Mouse (Mus musculus) left cerebral cortex, adult 9 months (tissue): ENCODE data around the gene Ssr3.
"Not testable (repeated sequence)": the region's sequence is repeated elsewhere in the genome, so short reads cannot be mapped to it uniquely, and the experiment has no call there.

Experiments
- DNase-seq, 2 experiments: peaks; one replicate each; pipeline ENCODE4 v3.0.0; 2022; ENCODE audit warnings: low spot score in 2 of 2

The Ssr3 gene

DNA sequence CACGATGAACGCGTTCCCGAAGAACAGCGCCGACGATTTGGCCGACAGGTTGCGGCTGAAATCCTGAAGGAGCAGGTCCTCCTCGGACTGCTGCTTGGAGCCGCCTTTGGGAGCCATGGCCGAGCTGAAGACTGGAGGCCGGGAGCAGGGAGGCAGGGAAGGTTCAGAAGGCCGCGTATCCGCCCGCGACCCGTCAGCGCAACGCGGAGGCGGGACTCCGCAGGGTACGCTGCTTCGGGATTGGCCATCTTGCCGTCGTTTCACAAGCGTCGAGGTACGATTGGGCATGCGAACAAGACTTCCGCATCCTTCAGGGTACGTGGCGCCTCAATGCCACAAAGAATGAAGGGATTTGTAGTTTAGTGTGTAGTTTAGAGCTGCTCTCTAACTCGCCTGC is at the start of gene Ssr3:
Gene Ssr3 (minus strand): TSS at position 203 of the 397 bp plus-strand sequence.
- DNase-seq = peak; percentile 94 to 98

DNA sequence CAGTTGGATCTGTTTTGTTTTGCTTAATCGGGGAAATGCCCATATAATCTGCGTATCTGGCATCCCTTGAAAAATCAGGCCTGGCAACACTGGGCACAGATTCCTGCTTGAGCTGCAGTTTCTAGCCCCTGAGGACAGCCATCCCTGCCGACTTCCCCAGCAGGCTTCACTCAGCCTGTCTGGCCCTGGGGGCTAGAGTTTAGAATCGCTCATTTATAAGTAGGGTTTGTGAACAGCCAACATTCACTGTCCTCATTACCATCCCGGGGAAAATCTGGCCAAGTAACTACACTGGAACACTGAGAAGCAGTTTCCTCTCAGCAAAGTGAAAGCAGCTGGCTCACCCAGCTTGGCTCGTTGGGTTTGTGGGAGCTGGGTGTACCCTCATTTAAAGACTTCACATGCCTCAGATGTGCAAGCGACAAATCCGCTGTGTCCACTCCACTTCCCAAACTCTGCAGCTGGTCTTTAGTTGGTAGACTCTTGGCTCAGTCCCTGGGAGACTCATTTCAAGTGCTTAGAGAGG is 49.2 kb upstream of the Ssr3 start:
- DNase-seq = peak; percentile 55 to 70

DNA sequence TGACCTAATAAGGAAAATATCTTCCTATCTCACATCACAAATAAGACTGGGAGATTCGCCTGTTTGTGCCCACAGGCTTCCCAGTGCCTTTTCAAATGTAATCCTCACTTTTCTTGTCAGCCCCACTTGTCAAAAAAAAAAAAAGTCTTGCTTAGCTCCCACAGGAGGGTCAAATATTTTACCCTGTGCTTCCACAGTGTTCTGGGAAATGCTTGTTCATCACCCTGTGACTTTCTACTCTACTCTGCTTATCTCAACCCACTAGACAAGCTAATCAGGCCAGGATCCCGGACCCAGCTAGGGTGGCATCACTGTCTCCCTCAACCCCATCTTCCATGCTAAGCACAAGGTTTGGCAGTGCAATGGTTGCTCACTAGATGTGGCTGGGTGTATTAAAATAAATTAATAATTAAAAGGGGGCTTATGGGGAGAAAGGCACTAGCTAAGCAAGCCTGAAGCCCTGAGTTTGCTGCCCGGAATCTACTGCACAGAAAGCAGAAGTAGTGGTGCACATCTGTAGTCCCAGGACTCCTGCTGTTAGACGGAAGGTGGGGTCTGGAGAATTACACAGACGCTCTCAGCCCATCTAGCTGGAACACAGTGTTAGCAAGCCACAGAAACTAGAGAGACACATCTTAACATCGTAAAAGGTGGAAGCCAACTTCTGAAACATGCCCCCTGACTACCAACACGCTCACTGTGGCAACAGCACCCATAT is 46.2 kb upstream of the Ssr3 start:
- no peak for DNase-seq

DNA sequence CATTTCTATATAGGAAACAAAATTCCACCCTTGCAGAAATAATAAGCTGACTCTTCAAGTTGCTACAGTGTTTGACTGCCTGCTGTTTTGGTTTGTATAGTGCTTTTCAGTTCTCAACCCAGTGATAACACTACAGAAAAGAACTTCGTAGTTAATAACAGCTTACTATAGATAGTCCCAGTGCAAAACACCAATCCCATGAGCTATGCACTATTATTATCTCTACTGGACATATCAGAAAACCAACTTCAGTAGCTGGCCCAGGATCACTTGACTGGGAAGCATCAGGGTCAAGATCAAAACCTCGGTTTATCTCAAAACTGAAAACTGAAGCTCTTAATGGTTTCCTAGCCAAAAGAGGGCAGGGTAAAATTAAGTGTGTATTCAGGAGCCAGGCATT is 43.4 kb upstream of the Ssr3 start:
- no peak for DNase-seq

DNA sequence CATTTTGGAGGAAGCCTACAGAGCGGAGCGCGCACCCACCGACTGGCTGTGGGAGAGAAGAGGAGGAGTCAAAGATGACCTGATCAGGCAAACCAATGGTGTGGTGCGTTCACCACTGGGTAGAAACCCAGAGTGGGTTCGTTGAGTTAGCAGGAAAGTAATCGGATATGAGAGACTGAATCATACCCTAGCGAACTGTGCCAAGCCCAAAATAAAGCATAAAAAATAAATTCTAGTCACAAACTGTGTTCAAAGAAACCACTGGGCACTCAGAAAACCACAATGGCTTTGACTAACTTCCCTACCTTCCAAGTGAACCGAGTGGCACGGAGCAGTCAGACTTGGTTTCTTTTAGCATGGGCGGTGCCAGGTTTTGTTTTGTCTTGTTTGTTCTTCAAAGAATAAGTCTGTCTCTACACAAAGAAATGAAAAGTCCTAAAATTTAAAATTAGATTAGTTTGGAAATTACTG is 42.7 kb upstream of the Ssr3 start:
- DNase-seq = no peak

DNA sequence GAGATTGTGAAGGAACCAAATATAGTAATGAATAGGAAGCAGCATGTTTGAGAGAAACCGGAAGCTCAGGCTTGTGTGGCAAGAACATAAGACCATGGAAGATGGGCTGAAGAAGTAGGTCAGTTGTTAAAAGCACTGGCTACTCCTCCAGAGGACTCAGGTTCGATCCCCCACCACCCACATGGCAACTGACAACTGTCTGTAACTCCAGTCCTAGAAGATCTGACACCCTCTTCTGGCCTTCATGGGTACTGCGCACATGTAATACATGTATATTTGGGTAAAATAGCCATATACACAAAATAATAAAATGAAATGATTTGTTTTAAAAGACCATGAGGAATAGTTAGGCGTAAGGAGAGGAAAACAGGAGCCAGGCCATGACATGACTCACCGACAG is 39.8 kb upstream of the Ssr3 start:
- DNase-seq = no peak

DNA sequence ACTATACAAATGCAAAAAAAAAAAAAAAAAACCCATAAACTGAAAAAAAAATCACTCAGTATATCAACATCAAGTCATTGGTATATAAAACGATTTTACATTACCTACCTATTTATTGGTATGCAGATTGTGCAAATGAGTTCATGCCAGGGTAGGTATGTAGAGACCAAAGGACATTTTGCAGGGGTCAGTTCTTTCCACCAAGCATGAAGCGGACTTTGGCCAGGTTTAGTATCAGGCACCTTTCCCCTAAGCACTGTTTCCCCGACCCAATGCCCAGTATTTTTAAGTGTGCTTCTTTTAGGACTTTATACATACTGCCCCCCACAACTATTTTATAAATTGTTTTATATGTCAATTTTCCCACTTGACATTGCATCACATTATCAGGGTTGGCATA is 27.3 kb upstream of the Ssr3 start:
- DNase-seq = no peak

DNA sequence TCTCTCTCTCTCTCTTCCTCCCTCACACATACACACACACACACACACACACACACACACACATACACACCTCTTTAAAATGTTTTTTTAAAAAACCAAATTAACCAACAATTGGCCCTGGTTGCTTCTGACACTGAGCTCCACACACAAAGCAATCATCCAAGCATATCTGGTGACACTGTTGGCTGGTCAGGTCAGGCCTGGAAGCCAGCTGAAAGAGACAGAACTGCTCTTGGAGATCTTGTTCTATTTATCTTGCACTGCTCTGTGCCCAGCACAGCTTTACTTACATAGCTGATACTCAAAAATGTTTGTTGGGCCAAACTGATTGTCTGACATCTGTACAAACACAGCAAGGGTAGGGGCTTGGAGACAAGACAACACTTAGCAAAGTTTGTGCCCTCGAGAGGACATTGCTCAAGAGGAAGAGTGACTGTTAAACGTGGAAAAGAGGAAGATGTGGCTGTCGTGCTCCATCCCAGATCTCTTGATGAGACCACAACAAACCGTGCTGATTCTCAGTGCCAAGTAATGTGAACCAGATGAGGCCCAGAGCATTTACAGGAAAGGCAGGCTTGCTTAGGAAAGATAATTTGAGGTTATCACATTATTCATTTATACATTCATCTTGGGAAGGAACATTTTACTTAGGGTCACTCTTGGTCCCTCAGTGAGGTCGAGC is 25.6 kb upstream of the Ssr3 start:
- DNase-seq = no peak

DNA sequence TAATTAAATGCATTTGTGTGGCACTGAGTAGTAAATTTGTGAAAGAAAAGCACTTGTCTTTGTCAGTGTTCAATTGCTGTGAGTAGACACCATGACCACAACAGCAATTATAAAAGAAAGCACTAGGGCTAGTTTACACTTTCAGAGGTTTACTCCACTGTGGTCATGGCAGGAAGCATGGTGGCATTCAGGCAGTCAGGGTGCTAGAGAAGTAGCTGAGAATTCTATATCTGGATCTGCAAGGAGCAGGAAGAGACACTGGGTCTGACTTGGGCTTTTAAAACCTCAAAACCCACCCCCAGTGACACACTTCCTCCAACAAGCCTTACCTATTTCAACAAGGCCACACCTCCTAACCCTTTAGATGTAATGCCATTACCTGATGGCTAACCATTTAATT is 24.1 kb upstream of the Ssr3 start:
- DNase-seq = no peak

DNA sequence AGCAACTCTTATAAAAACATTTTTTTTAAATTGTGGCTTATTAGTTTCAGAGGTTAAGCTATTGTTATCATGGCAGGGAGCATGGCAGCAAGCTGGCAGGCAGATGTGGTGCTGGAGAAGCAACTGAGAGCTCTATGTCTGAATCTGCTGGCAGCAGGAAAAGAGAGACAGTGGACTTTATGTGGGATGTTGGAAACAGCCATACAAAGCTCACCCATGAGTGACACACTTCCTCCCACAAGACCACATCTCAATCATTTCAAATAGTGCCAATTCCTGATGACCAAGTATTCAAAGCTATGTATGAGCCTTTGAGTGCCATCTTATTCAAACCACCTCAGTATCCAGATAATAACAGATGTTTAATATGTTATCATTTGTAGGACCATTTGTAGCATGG is 15.5 kb upstream of the Ssr3 start:
- no peak for DNase-seq

DNA sequence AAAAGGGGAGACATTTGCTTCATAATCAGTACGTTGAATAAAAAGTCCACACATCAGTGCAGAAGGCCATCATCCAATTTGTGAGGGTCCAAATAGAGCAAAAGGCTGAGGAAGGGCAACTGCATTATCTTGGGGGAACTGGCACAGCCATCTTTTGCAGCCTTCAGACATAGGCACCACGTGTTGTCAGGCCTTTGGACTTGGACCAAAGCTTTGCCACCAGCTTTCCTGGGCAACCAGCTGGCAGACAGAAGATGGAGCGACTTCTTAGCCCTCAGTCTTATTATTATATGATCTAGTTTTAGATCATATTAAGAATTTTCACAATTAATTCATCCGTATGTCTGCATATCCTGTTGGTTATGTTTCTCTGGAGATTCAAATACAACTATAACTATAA is 13.4 kb upstream of the Ssr3 start:
- DNase-seq = no peak

DNA sequence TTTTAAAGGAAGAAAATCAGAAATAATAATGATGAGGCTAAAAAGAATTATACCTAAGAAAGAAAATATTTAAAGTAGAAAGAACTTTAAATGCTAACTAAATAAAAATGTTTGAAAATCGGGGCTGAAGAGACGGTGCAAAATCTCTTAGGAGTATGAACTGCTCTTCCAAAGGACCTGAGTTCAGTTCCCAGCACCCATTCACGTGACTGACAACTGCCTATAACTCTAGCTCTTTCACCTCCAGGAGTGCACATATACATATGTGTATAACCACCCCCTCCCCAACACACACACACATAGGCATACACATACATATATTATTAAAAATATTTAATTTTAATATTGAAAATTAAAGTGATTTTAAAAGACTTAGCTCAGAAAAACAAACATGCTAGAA is 5.1 kb upstream of the Ssr3 start:
- DNase-seq = no peak

DNA sequence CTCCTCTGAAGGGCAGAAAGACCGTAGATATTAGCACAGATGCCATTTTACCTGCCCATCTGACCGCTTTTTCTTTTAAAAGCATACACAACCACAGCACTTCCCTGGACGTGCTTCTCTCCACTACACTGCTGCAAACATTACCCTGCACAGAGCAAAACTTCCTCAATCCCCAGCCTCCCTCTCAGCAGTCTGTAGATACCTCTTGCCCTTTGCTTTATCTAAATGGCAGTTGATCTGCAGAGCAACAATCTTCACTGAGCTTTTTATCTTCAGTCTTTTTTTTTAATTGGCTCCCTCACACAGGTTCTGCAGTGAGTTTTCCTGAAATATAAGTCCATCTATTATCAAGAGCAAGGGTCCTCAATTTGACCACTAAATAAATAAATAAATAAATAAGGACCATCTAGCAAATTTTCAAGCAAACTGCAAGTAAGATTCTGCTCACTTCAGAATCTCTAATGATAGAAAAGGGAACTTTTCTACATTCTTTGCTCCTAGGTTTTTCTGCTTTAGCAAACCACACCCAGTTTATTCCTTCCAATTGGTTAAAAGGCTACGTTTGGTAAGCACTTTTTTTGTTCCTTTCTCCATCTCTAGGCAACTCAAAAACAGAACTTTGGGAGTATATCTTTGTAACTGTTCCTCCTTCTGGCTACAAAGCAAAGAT is 4.5 kb upstream of the Ssr3 start:
- no peak for DNase-seq

DNA sequence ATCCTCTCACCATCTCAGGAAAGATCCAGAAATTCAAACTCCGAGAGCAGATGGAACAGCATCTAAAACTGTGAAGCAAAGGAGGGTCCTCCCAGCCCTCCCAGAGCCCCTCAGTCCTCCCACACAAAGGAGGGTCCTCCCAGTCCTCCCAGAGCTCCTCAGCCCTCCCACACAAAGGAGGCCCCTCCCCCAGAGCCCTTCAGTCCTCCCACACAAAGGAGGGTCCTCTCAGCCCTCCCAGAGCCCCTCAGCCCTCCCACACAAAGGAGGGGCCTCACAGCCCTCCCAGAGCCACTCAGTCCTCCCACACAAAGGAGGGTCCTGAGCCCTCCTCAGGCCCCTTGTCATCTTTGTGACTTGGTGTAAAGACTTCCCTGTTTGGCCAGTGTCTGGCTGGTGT is 2.7 kb upstream of the Ssr3 start:
- DNase-seq = not testable (repeated sequence)

DNA sequence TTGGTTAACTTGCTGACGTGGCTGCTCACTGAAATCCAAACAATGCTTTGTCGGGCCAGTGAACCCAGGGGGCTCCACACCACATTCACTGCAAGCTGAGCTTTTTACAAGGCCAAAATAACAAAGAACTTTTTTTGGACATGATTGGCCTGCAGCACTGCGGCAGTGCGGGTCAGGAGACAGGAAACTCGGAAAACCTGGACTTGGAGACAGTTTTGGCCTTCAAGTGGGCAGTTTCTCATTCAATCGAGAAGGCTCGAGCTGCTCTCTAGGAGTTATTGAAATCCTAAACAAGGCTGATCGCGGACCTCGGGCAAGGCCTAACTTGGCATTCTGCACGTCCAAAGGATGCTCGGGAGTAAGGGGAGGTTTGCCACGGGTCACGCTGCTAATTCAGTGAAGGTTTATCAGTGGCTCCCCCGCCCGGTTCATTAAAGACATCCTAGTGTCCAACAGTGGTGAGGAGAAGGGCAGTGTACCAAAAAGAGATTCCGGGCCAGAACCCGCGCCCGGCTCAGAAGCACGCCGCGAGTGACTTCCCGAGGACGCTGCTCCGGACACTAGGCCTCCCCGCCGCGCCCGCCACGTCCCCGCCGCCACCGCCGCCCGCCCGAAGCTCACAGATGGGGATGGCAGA is 521 bp downstream of the Ssr3 start:
- no peak for DNase-seq

DNA sequence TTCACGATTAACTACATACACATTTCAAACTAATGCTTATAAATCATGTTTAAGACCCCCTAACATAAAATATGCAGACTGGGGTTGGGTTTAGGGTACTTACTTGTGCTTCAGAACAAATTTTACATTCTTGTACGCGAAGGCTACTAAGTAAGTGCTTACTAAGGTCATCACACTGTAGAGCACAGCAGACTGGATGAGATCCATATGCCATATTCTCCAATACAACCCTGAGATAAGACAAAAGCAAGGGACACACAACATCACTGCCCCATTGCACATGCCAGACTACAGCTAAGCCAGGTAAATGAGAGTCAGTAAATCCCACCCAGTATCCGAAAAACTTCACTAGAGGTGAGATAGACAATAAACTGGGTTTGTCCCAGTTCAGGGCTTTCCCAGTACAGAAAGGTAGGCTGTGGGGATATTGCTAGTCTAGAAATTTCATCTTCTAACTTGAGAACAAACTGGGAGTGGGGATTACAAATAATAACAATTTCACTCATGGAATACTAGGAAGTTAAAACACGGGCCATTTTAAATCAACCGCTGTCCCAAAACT is 1.1 kb downstream of the Ssr3 start:
- DNase-seq = no peak

DNA sequence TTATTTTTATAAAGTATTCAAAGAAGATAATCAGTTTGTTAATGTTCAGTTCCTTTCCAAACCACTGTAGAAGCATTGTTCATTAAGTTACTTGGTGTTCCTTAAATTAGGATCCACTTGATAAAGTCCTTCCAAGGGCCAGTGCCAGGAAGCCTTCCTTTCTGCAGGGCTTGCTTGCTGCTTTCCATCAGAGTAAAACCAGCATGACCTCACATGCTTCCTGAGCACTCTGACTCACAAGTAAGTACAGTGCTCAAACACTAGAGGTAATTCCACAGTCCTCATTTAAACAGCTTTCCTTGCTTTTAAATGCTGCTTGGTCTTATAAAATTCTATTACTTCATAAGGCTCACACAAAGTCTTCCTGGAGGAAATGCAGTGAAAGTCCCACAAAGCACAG is 6.7 kb downstream of the Ssr3 start:
- DNase-seq = no peak

DNA sequence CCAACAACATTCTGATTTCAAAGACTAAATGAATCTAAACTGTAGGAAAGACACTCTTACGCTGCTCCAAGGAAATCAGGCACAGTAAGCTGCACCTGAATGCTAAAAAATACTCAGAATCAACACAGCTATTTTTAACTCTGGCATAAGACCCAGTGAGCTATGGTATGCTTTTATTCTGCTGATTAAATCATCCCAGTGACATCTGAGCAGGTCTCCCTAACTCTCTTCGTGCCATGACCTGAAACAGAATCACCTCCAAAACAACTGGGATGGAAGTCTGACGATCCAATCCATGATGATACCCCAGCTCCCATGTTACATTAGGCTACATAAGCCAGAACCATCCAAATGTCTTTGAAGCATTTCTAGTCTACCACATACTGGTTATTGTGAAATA is 8.0 kb downstream of the Ssr3 start:
- no peak for DNase-seq

DNA sequence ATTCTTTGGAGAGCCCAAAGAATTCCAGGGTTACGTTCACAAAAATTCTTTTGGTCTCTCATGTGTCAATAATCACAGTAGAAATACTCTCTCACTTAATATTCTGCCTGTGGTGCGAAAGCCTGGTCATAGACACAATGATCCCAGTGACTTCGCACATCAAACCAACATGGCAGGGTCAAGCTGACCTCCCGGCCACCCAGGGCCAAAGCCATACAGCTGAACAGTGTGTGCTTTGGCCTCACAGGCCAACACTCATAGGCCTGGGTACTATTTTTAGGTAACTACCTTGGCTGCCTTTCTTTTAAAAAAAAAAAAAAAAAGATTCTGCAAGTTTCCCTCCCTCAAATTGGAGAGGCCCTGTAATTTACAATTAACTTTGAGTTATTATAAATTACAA is 11.3 kb downstream of the Ssr3 start:
- DNase-seq = no peak

DNA sequence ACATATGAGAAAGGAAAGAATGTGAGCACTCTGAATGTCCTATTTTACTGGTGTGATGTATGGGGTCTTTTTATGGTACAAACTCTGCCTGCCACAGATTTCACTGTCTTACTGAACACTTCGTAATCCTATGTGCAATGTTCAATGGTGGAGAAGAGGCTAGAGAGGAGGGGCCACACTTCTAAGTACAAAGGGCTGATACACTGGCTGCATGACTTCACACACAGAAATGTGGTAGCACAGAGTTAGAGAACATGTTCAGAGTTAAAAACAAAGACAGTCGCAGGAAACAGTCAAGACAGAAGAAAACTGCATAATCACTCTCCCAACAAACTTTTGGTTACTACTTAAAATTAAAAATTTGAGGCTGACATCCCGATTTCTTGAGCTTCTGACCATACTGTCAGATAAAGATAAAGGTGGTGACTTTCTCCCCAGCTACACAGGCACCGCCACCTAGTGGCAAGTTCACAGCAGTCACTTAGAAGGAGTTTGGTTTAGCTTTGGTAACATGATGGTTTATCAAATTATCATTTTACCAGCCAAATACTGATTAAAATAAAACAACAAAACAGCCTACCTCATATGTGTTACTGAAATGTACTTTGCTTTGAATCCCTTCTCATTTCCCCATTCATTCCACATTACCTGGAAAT is 12.4 kb downstream of the Ssr3 start:
- peak in 1 of 2 experiments; percentile 14 for DNase-seq

DNA sequence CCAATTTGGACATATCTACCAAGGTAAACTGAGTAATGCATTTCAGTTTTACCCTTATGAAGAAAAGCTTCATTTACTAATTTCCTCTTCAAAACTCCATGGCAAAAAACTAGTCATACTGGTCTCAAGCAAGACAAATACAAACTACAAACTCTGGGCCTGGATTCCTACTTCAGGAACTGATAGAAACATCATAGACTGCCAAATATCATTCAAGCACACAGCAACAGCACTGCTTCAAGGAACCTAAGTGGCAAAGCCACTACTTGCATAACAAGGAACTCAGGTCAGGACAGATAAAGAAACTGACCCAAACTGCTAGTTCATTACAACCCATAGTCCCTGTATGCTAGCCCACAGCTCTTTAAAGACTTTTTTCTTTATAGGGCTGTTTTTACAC is 13.7 kb downstream of the Ssr3 start:
- no peak for DNase-seq
